Mouse (Mus musculus) midbrain, embryonic 10.5 days (tissue): ENCODE data around the gene Lrrc32. TPM values are rescaled to one million over a fixed set of nuclear protein-coding genes. Genes with fewer than 3 reads are reported as not detected.
A peak's percentile ranks its signal among the peaks of the same experiment; 100 is the strongest.

Experiments used
- DNase-seq: peaks from one replicate; pipeline ENCODE4 v3.0.0-alpha.2; 2017; ENCODE audit warnings: low spot score
- H3K27ac ChIP-seq: fragments of 300-500 bp; sonication (generic); replicated peaks from 2 replicates; pipeline ENCODE4 v1.5.1; 2016; ENCODE audit warnings: mild to moderate bottlenecking
- H3K27me3 ChIP-seq: fragments of 300-500 bp; sonication (generic); 2 replicates; pipeline ENCODE4 v1.6.1; 2016; ENCODE audit warnings: low read depth, mild to moderate bottlenecking; ENCODE audit not compliant: poor library complexity, severe bottlenecking
- H3K36me3 ChIP-seq: fragments of 300-500 bp; sonication (generic); 2 replicates; pipeline ENCODE4 v1.6.1; 2016; ENCODE audit warnings: mild to moderate bottlenecking, moderate library complexity
- H3K4me1 ChIP-seq: fragments of 300-500 bp; sonication (generic); 2 replicates; pipeline ENCODE4 v1.6.1; 2016
- H3K4me3 ChIP-seq: fragments of 300-500 bp; sonication (generic); 2 replicates; pipeline ENCODE4 v1.5.1; 2016; ENCODE audit warnings: mild to moderate bottlenecking, moderate library complexity
- H3K9me3 ChIP-seq: fragments of 300-500 bp; sonication (generic); replicated peaks from 2 replicates; pipeline ENCODE4 v1.6.1; 2016; ENCODE audit warnings: mild to moderate bottlenecking
- WGBS: fragments of 180-500 bp; shearing (Covaris S2); methylation state at CpG from one replicate; pipeline ENCODE4 v1.1.7; 2016; 5-methylcytosine and 5-hydroxymethylcytosine counted together
- polyA plus RNA-seq: library from polyadenylated mRNA; unstranded; fragments of >200 nt; fragmentation: Nextera tagmentation; extraction: Ambion mirVana; gene quantifications from 2 replicates; pipeline ENCODE4 v1.2.1, GENCODE M21; 2016

Lrrc32 gene
- polyA plus RNA-seq, 1 experiment from 2014 or later: 5.2 TPM

DNA sequence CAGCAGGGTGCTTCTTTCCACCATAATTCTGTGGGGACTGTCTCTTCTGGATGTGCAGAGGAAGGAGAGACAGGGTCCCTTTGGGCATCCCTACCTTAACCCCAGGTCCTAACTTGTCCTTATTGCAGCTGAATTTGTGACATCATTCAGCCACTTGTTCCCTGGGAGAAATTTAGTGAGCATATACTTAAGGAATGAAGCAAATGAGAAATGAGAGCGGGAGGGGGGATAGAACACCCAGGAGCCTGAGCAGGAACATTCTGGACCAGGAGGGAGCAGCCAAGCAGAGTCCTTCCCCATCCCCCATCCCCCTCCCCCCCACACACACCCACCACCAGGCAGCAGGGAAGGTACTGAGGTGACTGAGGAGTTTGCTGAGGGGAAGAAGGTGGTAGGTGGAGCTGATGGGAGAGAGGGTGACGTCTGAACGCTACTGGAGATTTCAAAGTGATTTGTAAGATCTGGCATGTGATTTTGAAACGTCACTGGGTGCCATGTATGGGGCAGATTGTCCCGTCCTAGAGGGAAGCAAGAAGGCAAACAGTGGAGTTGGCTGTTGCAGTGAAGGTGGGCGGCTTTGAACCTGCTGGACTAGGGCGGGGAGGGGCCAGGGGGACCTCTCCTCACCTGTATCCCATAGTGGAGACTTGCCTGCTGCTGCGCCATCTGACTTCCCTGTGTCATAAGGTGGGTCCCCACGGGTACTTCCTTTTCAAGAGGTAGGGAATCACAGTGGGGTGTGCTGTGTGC is 2.5 kb downstream of the Lrrc32 start:
- DNase-seq: no peak
- Histone ChIP-seq H3K36me3 (no peaks in the 10 kb centered on the region), H3K27ac (no peak overlapping the region), H3K4me1 (peaks cover 33% of the 10 kb centered on the region), H3K27me3 (peaks cover 52% of the 10 kb centered on the region), H3K9me3 (no peaks in the 10 kb centered on the region), H3K4me3 (0 out of 2 replicates have a peak overlapping the region, but pooled peaks have one; percentile 9)
- WGBS: 65% methylated on average over 9 of the region's 9 CpGs

DNA sequence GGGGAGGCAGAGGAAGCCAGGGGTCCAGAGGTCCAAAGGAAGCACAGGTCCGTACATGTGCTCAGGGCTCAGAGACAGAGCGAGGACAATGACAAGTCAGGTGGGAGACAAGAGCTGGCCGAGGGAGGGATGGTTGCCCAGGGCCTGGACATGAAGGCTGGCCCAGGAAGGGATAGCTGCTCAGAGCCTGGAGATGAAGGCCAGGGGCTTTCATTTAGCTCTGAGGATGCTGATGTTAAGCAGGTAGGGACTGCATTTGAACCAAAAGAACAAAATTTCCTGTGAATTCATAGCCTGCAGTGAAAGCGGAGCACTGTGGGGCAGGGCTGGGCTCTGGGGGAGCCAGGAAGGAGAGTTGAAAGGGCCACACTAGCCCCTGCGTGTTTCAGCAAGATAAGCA is 3.2 kb downstream of the Lrrc32 start:
- Histone ChIP-seq H3K4me1 (peaks cover 29% of the 10 kb centered on the region), H3K9me3 (no peaks in the 10 kb centered on the region), H3K36me3 (no peaks in the 10 kb centered on the region), H3K27me3 (peaks cover 49% of the 10 kb centered on the region), H3K4me3 (0 out of 2 replicates have a peak overlapping the region, but pooled peaks have one; percentile 9), H3K27ac (no peak overlapping the region)
- DNase-seq: no peak
- WGBS: 81% methylated on average over 5 of the region's 5 CpGs

DNA sequence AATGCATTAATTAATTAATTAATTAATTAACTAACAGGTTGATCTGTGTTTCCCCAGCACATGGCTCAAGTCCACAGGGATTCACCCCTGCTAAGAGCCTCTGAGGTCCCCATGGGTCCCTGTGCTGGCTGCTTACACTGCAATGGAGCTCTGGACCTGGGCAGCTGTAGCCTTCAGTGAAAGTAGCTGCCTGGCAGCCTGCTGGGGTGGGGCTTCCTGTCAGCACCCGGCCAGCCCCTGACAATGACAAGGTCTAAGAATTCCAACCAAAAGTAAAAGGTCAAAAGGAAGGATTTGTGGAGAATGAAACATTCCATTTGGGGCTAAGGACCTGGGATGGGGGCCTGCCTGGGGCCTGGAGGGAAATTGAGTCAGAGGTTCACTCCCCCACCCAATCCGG is 4.2 kb downstream of the Lrrc32 start:
- Histone ChIP-seq H3K9me3 (no peaks in the 10 kb centered on the region), H3K4me1 (peaks cover 29% of the 10 kb centered on the region), H3K27me3 (peaks cover 39% of the 10 kb centered on the region), H3K4me3 (no peak overlapping the region), H3K27ac (no peak overlapping the region), H3K36me3 (no peaks in the 10 kb centered on the region)
- 72% methylated on average over 2 of the region's 2 CpGs for WGBS
- DNase-seq: no peak

DNA sequence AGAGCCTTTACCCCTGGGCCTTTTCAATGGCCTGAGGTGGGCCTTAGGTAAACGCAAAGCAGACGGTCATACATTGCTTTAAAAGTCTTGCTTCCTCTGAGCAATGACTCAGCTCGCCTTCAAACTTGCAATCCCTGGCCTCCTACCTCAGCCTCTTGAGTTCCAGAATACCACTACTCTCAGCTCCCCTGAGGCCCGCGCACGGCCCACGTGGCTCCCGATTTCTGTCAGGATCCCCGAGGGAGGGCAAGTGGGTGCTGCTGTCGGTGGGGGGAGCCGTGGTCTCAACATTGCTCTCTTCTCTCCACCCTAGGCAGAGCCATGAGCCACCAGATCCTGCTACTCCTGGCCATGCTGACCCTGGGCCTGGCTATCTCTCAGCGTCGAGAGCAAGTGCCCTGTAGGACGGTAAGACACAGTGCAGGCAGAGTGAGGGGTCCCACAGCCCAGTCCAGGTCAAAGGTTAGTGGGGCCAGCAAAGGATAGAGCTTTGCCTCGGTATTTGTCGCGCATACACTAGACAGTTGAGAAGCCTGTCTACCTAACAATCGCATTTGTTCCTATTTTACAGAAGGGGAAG is 4.9 kb downstream of the Lrrc32 start:
- DNase-seq: no peak

DNA sequence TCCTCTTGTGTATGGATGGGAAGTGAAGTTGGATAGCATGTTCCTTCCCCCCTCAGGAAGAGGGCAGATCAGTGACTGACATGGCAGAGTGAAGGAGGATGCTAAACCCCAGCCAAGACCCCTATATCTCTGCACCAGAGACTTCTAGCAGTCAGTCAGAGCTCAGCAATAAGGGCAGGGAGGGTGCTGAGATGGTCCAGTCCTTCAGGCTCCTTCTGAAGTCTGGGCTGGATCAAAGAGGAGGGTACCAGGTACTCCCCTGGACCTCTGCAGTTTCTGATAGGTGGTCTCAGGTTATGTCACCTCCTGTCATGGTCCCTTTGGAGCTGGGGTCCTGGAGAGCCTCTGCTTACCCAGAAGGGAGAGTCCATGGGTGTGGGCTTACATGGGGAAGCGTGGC is 6.5 kb downstream of the Lrrc32 start:
- Histone ChIP-seq H3K36me3 (no peaks in the 10 kb centered on the region), H3K27me3 (peaks cover 22% of the 10 kb centered on the region), H3K27ac (no peak overlapping the region), H3K4me3 (no peak overlapping the region), H3K4me1 (peaks cover 28% of the 10 kb centered on the region), H3K9me3 (no peaks in the 10 kb centered on the region)
- no peak for DNase-seq
- 77% methylated on average over 1 of the region's 1 CpGs for WGBS

More for the DNA sequence above, 4.9 kb downstream of the Lrrc32 start:
- Histone ChIP-seq H3K4me1 (peaks cover 27% of the 10 kb centered on the region), H3K27me3 (peaks cover 33% of the 10 kb centered on the region), H3K27ac (no peak overlapping the region), H3K4me3 (no peak overlapping the region), H3K36me3 (no peaks in the 10 kb centered on the region), H3K9me3 (no peaks in the 10 kb centered on the region)
- WGBS: 80% methylated on average over 18 of the region's 18 CpGs

DNA sequence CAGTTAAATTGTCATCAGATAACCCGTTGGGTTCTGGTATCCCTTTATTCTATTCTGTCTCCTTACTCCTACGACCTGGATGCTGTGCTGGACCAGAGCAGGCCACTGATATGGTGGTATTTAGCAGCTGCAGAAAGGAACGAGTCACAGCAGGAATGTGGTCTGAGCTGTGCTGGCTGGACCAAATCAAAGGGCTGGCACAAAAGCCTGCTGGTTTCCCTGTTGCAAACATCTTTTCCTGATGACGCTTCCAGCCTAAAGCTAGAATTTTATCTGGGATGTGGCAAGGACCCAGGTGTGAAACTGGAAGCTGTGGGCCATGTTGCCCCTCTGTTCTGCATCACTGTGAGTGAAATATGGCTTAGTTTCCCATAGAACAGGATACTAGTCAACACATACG is 8.4 kb downstream of the Lrrc32 start:
- no peak for DNase-seq
- Histone ChIP-seq H3K27ac (no peak overlapping the region), H3K36me3 (no peaks in the 10 kb centered on the region), H3K4me3 (no peak overlapping the region), H3K4me1 (peaks cover 34% of the 10 kb centered on the region), H3K27me3 (peaks cover 3% of the 10 kb centered on the region; the same call in 1 of the 2 replicates), H3K9me3 (no peaks in the 10 kb centered on the region)
- 63% methylated on average over 5 of the region's 5 CpGs for WGBS

DNA sequence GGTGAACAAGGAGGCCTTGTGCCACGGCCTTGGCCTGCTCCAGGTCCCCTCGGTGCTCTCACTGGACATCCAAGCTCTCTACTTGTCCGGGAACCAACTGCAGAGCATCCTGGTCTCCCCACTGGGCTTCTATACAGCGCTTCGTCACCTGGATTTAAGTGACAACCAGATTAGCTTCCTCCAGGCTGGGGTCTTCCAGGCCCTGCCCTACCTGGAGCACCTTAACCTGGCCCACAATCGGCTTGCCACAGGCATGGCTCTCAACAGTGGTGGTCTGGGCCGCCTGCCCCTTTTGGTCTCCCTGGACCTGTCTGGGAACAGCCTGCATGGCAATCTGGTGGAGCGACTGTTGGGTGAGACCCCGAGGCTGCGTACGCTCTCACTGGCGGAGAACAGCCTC is 9.0 kb downstream of the Lrrc32 start:
- H3K9me3 ChIP-seq: no peaks in the 10 kb centered on the region
- H3K4me3 ChIP-seq: no peak overlapping the region
- no peak for DNase-seq
- 91% methylated on average over 12 of the region's 12 CpGs for WGBS
- H3K27me3 ChIP-seq: no peaks in the 10 kb centered on the region; the same call in 1 of the 2 replicates
- no peak overlapping the region for H3K27ac ChIP-seq
- H3K36me3 ChIP-seq: no peaks in the 10 kb centered on the region
- peaks cover 40% of the 10 kb centered on the region for H3K4me1 ChIP-seq

DNA sequence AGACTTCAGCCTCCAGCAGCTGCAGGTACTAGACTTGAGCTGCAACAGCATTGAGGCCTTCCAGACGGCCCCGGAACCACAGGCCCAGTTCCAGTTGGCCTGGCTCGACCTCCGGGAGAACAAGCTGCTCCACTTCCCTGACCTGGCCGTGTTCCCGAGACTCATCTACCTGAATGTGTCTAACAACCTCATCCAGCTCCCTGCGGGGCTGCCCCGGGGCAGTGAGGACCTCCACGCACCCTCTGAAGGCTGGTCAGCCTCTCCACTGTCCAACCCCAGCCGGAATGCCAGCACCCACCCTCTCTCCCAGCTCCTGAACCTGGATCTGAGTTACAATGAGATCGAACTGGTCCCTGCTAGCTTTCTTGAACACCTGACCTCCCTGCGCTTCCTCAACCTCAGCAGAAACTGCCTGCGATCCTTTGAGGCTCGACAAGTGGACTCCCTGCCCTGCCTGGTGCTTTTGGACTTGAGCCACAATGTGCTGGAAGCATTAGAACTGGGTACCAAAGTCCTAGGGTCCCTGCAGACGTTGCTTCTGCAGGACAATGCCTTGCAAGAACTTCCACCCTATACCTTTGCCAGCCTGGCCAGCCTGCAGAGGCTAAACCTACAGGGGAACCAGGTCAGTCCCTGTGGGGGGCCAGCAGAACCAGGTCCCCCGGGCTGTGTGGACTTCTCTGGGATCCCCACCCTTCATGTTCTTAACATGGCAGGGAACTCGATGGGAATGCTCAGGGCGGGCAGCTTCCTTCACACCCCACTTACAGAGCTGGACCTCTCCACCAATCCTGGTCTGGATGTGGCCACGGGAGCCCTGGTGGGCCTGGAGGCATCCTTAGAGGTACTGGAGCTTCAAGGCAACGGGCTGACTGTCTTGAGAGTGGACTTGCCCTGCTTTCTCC is 9.8 kb downstream of the Lrrc32 start:
- DNase-seq: no peak
- Histone ChIP-seq H3K4me3 (no peak overlapping the region), H3K27me3 (no peaks in the 10 kb centered on the region), H3K4me1 (peaks cover 38% of the 10 kb centered on the region), H3K36me3 (no peaks in the 10 kb centered on the region), H3K27ac (peak overlapping the region; percentile 52; the same call in 1 of the 2 replicates), H3K9me3 (no peaks in the 10 kb centered on the region)
- WGBS: 87% methylated on average over 20 of the region's 20 CpGs

DNA sequence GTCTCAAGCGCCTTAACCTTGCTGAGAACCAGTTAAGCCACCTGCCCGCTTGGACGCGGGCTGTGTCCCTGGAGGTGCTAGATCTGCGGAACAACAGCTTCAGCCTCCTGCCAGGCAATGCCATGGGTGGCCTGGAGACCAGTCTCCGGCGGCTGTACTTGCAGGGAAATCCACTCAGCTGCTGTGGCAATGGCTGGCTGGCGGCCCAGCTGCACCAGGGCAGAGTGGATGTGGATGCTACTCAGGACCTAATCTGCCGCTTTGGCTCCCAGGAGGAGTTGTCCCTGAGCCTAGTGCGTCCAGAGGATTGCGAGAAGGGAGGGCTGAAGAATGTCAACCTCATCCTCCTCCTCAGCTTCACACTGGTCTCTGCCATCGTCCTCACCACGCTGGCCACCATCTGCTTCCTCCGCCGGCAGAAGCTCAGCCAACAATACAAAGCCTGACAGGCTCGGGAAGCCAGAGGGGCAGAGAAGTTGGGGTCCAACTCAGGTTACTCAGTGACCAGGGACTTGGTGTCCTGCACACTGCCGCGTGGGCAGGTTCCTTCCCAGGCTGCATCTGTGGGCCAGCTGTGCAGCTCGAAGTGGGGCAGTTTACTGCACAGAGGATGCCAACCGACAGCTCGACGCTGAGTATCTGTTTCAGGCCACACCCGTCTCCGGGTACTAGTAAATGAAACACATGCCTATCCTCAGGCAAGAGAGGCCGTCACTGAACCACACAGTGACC is 10.6 kb downstream of the Lrrc32 start:
- Histone ChIP-seq H3K4me3 (no peak overlapping the region), H3K27ac (peak overlapping the region; percentile 52; the same call in 1 of the 2 replicates), H3K9me3 (no peaks in the 10 kb centered on the region), H3K27me3 (no peaks in the 10 kb centered on the region), H3K4me1 (peaks cover 41% of the 10 kb centered on the region), H3K36me3 (no peaks in the 10 kb centered on the region)
- WGBS: 81% methylated on average over 25 of the region's 25 CpGs
- DNase-seq: no peak

DNA sequence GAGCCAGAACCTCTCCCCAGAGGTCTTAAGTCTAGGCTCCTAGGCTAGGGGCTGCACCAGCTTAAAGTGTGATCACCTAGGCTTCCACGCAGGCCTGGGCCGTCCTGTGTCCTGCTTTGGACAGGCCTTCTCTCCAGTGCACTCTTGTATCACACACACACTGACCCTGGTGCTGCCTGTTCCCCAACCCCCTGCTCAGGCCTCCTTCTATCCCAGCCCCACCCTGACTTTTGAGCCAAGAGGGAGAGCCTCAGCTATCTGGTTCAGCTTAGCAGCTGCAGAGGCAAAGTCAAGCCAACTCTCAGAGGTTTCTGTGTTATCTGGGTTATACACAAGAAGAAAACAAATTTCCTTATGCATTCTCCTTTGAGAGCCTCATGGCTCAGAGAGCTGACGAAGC is 11.4 kb downstream of the Lrrc32 start:
- H3K9me3 ChIP-seq: no peaks in the 10 kb centered on the region
- peaks cover 48% of the 10 kb centered on the region for H3K4me1 ChIP-seq
- no peak overlapping the region for H3K4me3 ChIP-seq
- H3K36me3 ChIP-seq: no peaks in the 10 kb centered on the region
- H3K27me3 ChIP-seq: no peaks in the 10 kb centered on the region
- 92% methylated on average over 3 of the region's 3 CpGs for WGBS
- no peak for DNase-seq
- no peak overlapping the region for H3K27ac ChIP-seq

DNA sequence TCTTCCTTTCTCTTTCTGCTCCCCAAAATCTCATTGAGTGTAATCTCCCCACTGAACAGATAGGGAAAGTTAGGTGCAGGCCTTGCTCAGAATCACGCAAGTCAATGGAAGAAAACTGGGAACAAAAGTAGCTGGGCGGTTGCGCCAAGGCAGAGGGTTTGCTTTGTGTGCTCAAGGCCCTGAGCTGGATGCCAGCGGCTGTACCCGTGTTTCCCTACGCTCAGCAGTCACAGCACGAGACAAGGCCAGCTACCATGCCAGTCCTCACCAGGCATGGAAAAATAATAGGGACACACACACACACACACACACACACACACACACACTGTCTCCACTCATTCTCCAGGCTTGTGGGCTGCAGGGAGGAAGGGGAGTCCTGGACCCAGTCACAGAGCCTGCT is 12.0 kb downstream of the Lrrc32 start:
- 91% methylated on average over 7 of the region's 7 CpGs for WGBS
- peaks cover 54% of the 10 kb centered on the region for H3K4me1 ChIP-seq
- 0 out of 2 replicates have a peak overlapping the region, but pooled peaks have one; percentile 23 for H3K27ac ChIP-seq
- no peak for DNase-seq
- no peaks in the 10 kb centered on the region for H3K27me3 ChIP-seq
- H3K9me3 ChIP-seq: no peaks in the 10 kb centered on the region
- no peaks in the 10 kb centered on the region for H3K36me3 ChIP-seq
- H3K4me3 ChIP-seq: no peak overlapping the region

DNA sequence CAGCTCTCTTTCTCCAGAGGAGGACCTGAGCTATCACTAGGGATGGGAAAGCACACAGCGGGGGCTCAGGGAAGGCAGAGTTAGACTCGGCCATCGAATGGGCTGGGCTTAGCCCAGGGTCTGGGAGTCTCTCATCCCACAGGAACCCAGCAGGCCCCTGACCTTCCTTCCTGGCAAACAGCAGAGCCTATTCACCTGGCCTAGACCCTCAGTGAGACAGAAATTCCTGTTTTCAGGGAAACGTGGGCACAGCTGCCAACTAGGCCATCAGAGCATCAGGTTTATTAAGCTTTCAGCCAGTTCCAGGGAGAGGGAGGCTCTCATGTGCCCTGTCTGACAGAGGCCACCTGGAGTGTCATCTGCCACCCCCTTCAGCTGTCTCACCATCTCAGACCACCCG is 13.8 kb downstream of the Lrrc32 start:
- no peaks in the 10 kb centered on the region for H3K9me3 ChIP-seq
- peak overlapping the region; percentile 63 for H3K27ac ChIP-seq
- DNase-seq: no peak
- H3K4me3 ChIP-seq: no peak overlapping the region
- H3K27me3 ChIP-seq: no peaks in the 10 kb centered on the region
- H3K36me3 ChIP-seq: no peaks in the 10 kb centered on the region
- peaks cover 54% of the 10 kb centered on the region for H3K4me1 ChIP-seq
- 31% methylated on average over 5 of the region's 5 CpGs for WGBS
